Mouse (Mus musculus): ENCODE measurements around the gene Tcf15. TPM values are rescaled to one million over a fixed set of nuclear protein-coding genes. Genes with fewer than 3 reads are reported as not detected.

The Tcf15 gene
- polyA plus RNA-seq, 1 experiment from 2014 or later = 11.0 TPM

GRCm38 (mm10) chr2:152180323-152180722, 37.0 kb downstream of the Tcf15 start:
- Histone ChIP-seq H3K9me3 (ENCODE audit: low read depth, low read length) (no peaks in the 10 kb centered on the region), H3K4me2 (no peak overlapping the region), H3K4me1 (ENCODE audit: insufficient read depth) (no peaks in the 10 kb centered on the region), H3K27ac (ENCODE audit: low read depth) (no peak overlapping the region), H3K4me3 (ENCODE audit: low read depth, low read length) (no peak overlapping the region), H3K9ac (no peak overlapping the region), H3K36me3 (ENCODE audit: insufficient read depth) (no peaks in the 10 kb centered on the region), H3K27me3 (ENCODE audit: insufficient read depth, low read length) (no peaks in the 10 kb centered on the region; the same call in 1 of the 2 replicates)
- WGBS = 26% methylated on average over 6 of the region's 6 CpGs
- ATAC-seq (ENCODE audit: insufficient read depth) (peak; percentile 91), DNase-seq (peak; percentile 77)
- TF ChIP-seq CTCF (IDR thresholded peaks at IDR 0.05; ENCODE audit: low read depth) = no peak

- no peak for TF ChIP-seq CTCF (IDR thresholded peaks at IDR 0.05; ENCODE audit: low read depth)
- H3K4me2 ChIP-seq = no peak overlapping the region
- H3K36me3 ChIP-seq (ENCODE audit: insufficient read depth) = no peaks in the 10 kb centered on the region
- ATAC-seq (ENCODE audit: insufficient read depth) (no peak), DNase-seq (no peak)
- no peak overlapping the region for H3K27ac ChIP-seq (ENCODE audit: low read depth)
- H3K27me3 ChIP-seq (ENCODE audit: insufficient read depth, low read length) = no peaks in the 10 kb centered on the region
- no peak overlapping the region for H3K4me3 ChIP-seq (ENCODE audit: low read depth, low read length)
- H3K9ac ChIP-seq = no peak overlapping the region
- H3K9me3 ChIP-seq (ENCODE audit: low read depth, low read length) = no peaks in the 10 kb centered on the region
- H3K4me1 ChIP-seq (ENCODE audit: insufficient read depth) = no peaks in the 10 kb centered on the region
- WGBS = 70% methylated on average over 5 of the region's 5 CpGs
Measured at GRCm38 (mm10) chr2:152187132-152187531, 43.8 kb downstream of the Tcf15 start.

- Histone ChIP-seq H3K4me3 (ENCODE audit: low read depth, low read length) (no peak overlapping the region), H3K4me1 (ENCODE audit: insufficient read depth) (no peaks in the 10 kb centered on the region), H3K9ac (no peak overlapping the region), H3K27me3 (ENCODE audit: insufficient read depth, low read length) (no peaks in the 10 kb centered on the region), H3K36me3 (ENCODE audit: insufficient read depth) (no peaks in the 10 kb centered on the region), H3K9me3 (ENCODE audit: low read depth, low read length) (no peaks in the 10 kb centered on the region), H3K4me2 (no peak overlapping the region), H3K27ac (ENCODE audit: low read depth) (peak overlapping the region; percentile 24; the same call in 1 of the 2 replicates)
- TF ChIP-seq CTCF (IDR thresholded peaks at IDR 0.05; ENCODE audit: low read depth) = no peak
- ATAC-seq (ENCODE audit: insufficient read depth) (no peak), DNase-seq (no peak)
- WGBS = 42% methylated on average over 7 of the region's 7 CpGs
Measured at GRCm38 (mm10) chr2:152189213-152189612, 45.9 kb downstream of the Tcf15 start.

- TF ChIP-seq CTCF (IDR thresholded peaks at IDR 0.05; ENCODE audit: low read depth) = no peak
- Histone ChIP-seq H3K4me3 (ENCODE audit: low read depth, low read length) (no peak overlapping the region), H3K9ac (no peak overlapping the region), H3K27me3 (ENCODE audit: insufficient read depth, low read length) (no peaks in the 10 kb centered on the region), H3K9me3 (ENCODE audit: low read depth, low read length) (no peaks in the 10 kb centered on the region), H3K4me2 (no peak overlapping the region), H3K27ac (ENCODE audit: low read depth) (peak overlapping the region; percentile 24; the same call in 1 of the 2 replicates), H3K36me3 (ENCODE audit: insufficient read depth) (no peaks in the 10 kb centered on the region), H3K4me1 (ENCODE audit: insufficient read depth) (no peaks in the 10 kb centered on the region)
- peak; percentile 19 for DNase-seq
- peak; percentile 74; the same call in 1 of the 2 replicates for ATAC-seq (ENCODE audit: insufficient read depth)
- WGBS = 49% methylated on average over 9 of the region's 9 CpGs
Measured at GRCm38 (mm10) chr2:152189640-152190039, 46.3 kb downstream of the Tcf15 start.

- Histone ChIP-seq H3K4me1 (ENCODE audit: insufficient read depth) (no peaks in the 10 kb centered on the region), H3K36me3 (ENCODE audit: insufficient read depth) (no peaks in the 10 kb centered on the region), H3K4me3 (ENCODE audit: low read depth, low read length) (no peak overlapping the region), H3K9ac (no peak overlapping the region), H3K27me3 (ENCODE audit: insufficient read depth, low read length) (no peaks in the 10 kb centered on the region), H3K9me3 (ENCODE audit: low read depth, low read length) (no peaks in the 10 kb centered on the region), H3K27ac (ENCODE audit: low read depth) (no peak overlapping the region), H3K4me2 (no peak overlapping the region)
- no peak for DNase-seq
- ATAC-seq (ENCODE audit: insufficient read depth) = no peak
- TF ChIP-seq CTCF (IDR thresholded peaks at IDR 0.05; ENCODE audit: low read depth) = no peak
- WGBS = 60% methylated on average over 7 of the region's 7 CpGs
Measured at GRCm38 (mm10) chr2:152190161-152190560, 46.8 kb downstream of the Tcf15 start.

GRCm38 (mm10) chr2:152192591-152193345, 49.4 kb downstream of the Tcf15 start:
- Histone ChIP-seq H3K9me3 (ENCODE audit: low read depth, low read length) (no peaks in the 10 kb centered on the region), H3K27ac (ENCODE audit: low read depth) (no peak overlapping the region), H3K4me2 (no peak overlapping the region), H3K27me3 (ENCODE audit: insufficient read depth, low read length) (no peaks in the 10 kb centered on the region), H3K9ac (no peak overlapping the region), H3K36me3 (ENCODE audit: insufficient read depth) (no peaks in the 10 kb centered on the region), H3K4me1 (ENCODE audit: insufficient read depth) (no peaks in the 10 kb centered on the region), H3K4me3 (ENCODE audit: low read depth, low read length) (no peak overlapping the region)
- no peak for DNase-seq
- no peak for TF ChIP-seq CTCF (IDR thresholded peaks at IDR 0.05; ENCODE audit: low read depth)
- 64% methylated on average over 13 of the region's 13 CpGs for WGBS
- ATAC-seq (ENCODE audit: insufficient read depth) = no peak

DNA sequence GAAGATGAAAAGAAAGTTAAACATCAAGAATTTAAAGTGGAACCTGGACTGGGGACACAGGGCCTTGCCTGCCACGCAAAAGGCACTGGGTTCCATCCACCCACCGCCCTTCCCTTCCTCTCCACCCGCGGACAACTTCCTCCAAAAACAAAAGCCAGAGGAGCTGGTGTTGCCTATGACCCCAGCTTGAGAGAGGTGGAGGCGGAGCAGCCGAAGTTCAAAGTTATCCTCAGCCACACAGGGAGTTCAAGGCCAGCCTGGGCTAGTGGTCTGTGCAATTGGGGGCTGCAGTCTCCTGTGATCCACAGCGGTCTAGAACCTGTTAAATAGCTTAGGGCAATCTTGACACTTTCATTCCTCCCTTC, 50.0 kb downstream of the Tcf15 start:
- WGBS = 64% methylated on average over 7 of the region's 7 CpGs
- H3K4me3 ChIP-seq (ENCODE audit: low read depth, low read length) = no peak overlapping the region
- no peaks in the 10 kb centered on the region for H3K9me3 ChIP-seq (ENCODE audit: low read depth, low read length)
- H3K27ac ChIP-seq (ENCODE audit: low read depth) = no peak overlapping the region
- no peaks in the 10 kb centered on the region for H3K36me3 ChIP-seq (ENCODE audit: insufficient read depth)
- no peak overlapping the region for H3K4me2 ChIP-seq
- TF ChIP-seq CTCF (IDR thresholded peaks at IDR 0.05; ENCODE audit: low read depth) = no peak
- H3K9ac ChIP-seq = no peak overlapping the region
- H3K27me3 ChIP-seq (ENCODE audit: insufficient read depth, low read length) = no peaks in the 10 kb centered on the region
- ATAC-seq (ENCODE audit: insufficient read depth) = no peak
- no peak for DNase-seq
- no peaks in the 10 kb centered on the region for H3K4me1 ChIP-seq (ENCODE audit: insufficient read depth)

All from lung, embryonic 14.5 days (tissue).